Mouse (Mus musculus) intestine, embryonic 14.5 days (tissue): ENCODE measurements at regions not wholly inside any gene's neighbourhood (a gene's known extent, or its start where the extent isn't known, plus 50 kb on each side); places are given as distances from the start of the nearest gene placed in this dataset.
A peak's percentile ranks its signal among the peaks of the same experiment; 100 is the strongest.

Experiments
- ATAC-seq: fragments of 200-750 bp; cut with Nextera tagmentation; replicated peaks from 2 replicates; pipeline ENCODE4 v1.8.0; 2017; ENCODE audit warnings: low read depth, moderate number of reproducible peaks, moderate TSS enrichment, moderate library complexity; ENCODE audit not compliant: low FRiP score, low TSS enrichment
- DNase-seq: peaks from one replicate; pipeline ENCODE4 v3.0.0-alpha.2; 2018; ENCODE audit warnings: low spot score
- H3K27ac ChIP-seq: fragments of 300-500 bp; sonication (generic); 2 replicates; pipeline ENCODE4 v1.5.1; 2014; ENCODE audit warnings: low read depth, mild to moderate bottlenecking, control low read depth
- H3K27me3 ChIP-seq: fragments of 300-500 bp; sonication (generic); replicated peaks from 2 replicates; pipeline ENCODE4 v1.6.1; 2014; ENCODE audit warnings: low read length, control low read depth; ENCODE audit not compliant: control insufficient read depth, insufficient read depth
- H3K36me3 ChIP-seq: fragments of 300-500 bp; sonication (generic); 2 replicates; pipeline ENCODE4 v1.6.1; 2014; ENCODE audit warnings: low read length, control low read depth; ENCODE audit not compliant: control insufficient read depth, insufficient read depth
- H3K4me1 ChIP-seq: fragments of 300-500 bp; sonication (generic); replicated peaks from 2 replicates; pipeline ENCODE4 v1.6.1; 2014; ENCODE audit warnings: low read length, control low read depth, mixed read lengths; ENCODE audit not compliant: control insufficient read depth, insufficient read depth
- H3K4me2 ChIP-seq: fragments of 300-500 bp; sonication (generic); 2 replicates; pipeline ENCODE4 v1.6.1; 2014; ENCODE audit warnings: low read length
- H3K4me3 ChIP-seq: fragments of 300-500 bp; sonication (generic); 2 replicates; pipeline ENCODE4 v1.5.1; 2014; ENCODE audit warnings: low read depth, low read length, control low read depth, mixed read lengths
- H3K9ac ChIP-seq: fragments of 300-500 bp; sonication (generic); 2 replicates; pipeline ENCODE4 v1.6.1; 2014; ENCODE audit warnings: mild to moderate bottlenecking, low read length
- H3K9me3 ChIP-seq: fragments of 300-500 bp; sonication (generic); 2 replicates; pipeline ENCODE4 v1.6.1; 2016; ENCODE audit warnings: low read length, control low read depth; ENCODE audit not compliant: control insufficient read depth
- WGBS: fragments of 180-500 bp; shearing (Covaris S2); extraction: QIAGEN DNeasy Blood & Tissue Kit; methylation state at CpG from one replicate; pipeline ENCODE4 v1.1.7; 2014; 5-methylcytosine and 5-hydroxymethylcytosine counted together

DNA sequence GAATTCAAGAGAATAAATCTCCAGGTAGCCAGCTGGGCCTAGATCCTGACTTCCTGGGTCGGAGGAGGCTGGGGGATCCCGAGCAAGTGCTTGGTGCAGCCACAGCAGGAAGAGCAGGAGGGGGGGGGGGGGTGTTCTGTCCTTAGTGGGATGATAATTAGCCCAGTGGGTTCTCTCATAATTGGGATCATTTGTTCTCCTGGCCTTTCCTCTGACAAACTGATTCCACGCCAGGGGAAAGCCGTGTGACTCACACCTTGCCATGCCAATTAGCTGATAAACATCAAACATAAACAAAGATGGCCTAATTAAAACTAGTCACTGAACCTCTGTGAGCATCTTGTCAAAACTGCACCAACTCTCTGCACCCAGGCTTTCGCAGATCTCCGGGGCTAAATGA lies 55.5 kb upstream of the Pax6 start:
- H3K36me3 ChIP-seq = no peaks in the 10 kb centered on the region
- H3K9ac ChIP-seq = no peak overlapping the region
- H3K4me3 ChIP-seq = no peak overlapping the region
- no peak for DNase-seq
- H3K27me3 ChIP-seq = 0 out of 2 replicates have a peak, but pooled peaks cover 5% of the 10 kb centered on the region
- ATAC-seq = no peak
- no peaks in the 10 kb centered on the region for H3K9me3 ChIP-seq
- no peak overlapping the region for H3K4me2 ChIP-seq
- peaks cover 6% of the 10 kb centered on the region for H3K4me1 ChIP-seq
- no peak overlapping the region for H3K27ac ChIP-seq
- WGBS = 63% methylated on average over 6 of the region's 6 CpGs

DNA sequence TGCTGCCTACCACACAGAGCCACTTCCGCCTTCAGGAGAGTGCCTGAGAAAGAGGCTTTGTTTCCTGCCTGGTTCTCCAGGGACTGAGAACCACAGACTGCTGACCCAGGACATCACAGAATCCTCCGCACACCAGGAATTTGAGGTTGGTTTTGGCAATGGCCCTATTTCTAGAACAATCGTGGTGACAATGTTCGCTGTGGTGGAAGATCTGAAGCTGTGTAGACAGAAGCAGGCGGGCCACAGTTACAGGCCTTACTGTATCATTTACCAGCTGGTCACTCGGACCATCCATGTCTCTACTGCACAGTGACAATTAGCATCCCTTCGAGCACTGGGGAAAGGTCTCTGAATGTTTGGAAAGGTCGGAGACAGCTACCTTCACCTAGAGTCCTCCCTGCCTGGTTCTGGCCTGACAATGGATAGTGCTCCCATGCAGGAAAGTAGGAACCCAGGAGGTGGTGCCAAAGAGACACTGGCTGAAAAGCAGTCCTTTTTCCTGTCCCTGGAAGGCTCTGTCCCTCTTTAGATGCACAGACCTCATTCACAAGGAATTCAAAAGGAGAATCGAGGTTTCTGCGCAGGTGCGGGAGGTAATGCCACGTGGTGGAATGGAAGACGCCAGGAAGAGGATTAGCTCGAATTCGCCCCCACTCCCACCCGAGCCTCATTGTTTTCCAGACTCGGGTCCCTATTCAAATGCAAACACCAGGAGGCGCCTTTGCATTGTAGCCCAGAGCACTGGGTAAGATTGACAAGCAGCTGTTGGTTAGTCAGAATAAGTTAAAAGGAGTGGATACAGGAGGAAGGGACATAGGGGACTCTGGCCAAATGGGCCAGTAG lies 52.6 kb upstream of the Pax6 start:
- 28% methylated on average over 18 of the region's 18 CpGs for WGBS
- H3K4me3 ChIP-seq = no peak overlapping the region
- ATAC-seq = peak; percentile 48

More for the DNA sequence above, 52.6 kb upstream of the Pax6 start:
- no peaks in the 10 kb centered on the region for H3K36me3 ChIP-seq
- no peak overlapping the region for H3K27ac ChIP-seq
- peak; percentile 60 for DNase-seq
- H3K4me1 ChIP-seq = peaks cover 6% of the 10 kb centered on the region
- no peak overlapping the region for H3K9ac ChIP-seq
- H3K27me3 ChIP-seq = 0 out of 2 replicates have a peak, but pooled peaks cover 5% of the 10 kb centered on the region
- 0 out of 2 replicates have a peak overlapping the region, but pooled peaks have one; percentile 25 for H3K4me2 ChIP-seq
- H3K9me3 ChIP-seq = no peaks in the 10 kb centered on the region
